Mouse (Mus musculus) brain, adult 10 weeks (tissue): Measurements from ENCODE around the gene 9030624G23Rik. TPM values are rescaled to one million over a fixed set of nuclear protein-coding genes. Genes with fewer than 3 reads are reported as not detected.

ENCODE experiments used
- polyA plus RNA-seq: library from polyadenylated mRNA; stranded (reverse); fragments of 350-450 nt; fragmentation: Illumina TruSeq; extraction: RNeasy Lipid Tissue Mini Kit (QIAGEN cat#74804); gene quantifications from one replicate; pipeline ENCODE4 v1.2.3, GENCODE M21; 2015; ENCODE audit warnings: low read depth, low replicate concordance

Gene 9030624G23Rik
- polyA plus RNA-seq: 0.77 TPM

GRCm38 (mm10) chr12:24097108-24097520 lies at the start of gene 9030624G23Rik:
Gene 9030624G23Rik, minus strand, starts transcription at chr12:24097246.

